Mouse (Mus musculus): ENCODE data around the gene Psme4.
"Not testable (repeated sequence)": the region's sequence is repeated elsewhere in the genome, so short reads cannot be mapped to it uniquely, and the experiment has no call there.

Gene Psme4

GRCm38 (mm10) chr11:30771267-30771903 lies at the start of gene Psme4:
Gene Psme4, plus strand, starts transcription at chr11:30771726.
- in situ Hi-C loops (cut with MboI): no loop called here

GRCm38 (mm10) chr11:30723438-30723837 lies 48.1 kb upstream of the Psme4 start:
- in situ Hi-C loops (cut with MboI): no loop called here

- in situ Hi-C loops (cut with MboI): no loop called here
These were observed 40.8 kb upstream of the Psme4 start for GRCm38 (mm10) chr11:30730721-30731120.

GRCm38 (mm10) chr11:30733376-30733775 lies 38.1 kb upstream of the Psme4 start:
- in situ Hi-C loops (cut with MboI): no loop called here

GRCm38 (mm10) chr11:30743991-30744390 lies 27.5 kb upstream of the Psme4 start:
- in situ Hi-C loops (cut with MboI): no loop called here

- in situ Hi-C loops (cut with MboI): no loop called here
These were observed 22.6 kb upstream of the Psme4 start for GRCm38 (mm10) chr11:30748938-30749337.

- in situ Hi-C loops (cut with MboI): no loop called here
These were observed 21.9 kb upstream of the Psme4 start for GRCm38 (mm10) chr11:30749587-30749986.

- in situ Hi-C loops (cut with MboI): no loop called here
These were observed 21.3 kb upstream of the Psme4 start for GRCm38 (mm10) chr11:30750039-30750823.

GRCm38 (mm10) chr11:30752956-30753355 lies 18.6 kb upstream of the Psme4 start:
- in situ Hi-C loops (cut with MboI): no loop called here

GRCm38 (mm10) chr11:30754486-30754854 lies 17.1 kb upstream of the Psme4 start:
- in situ Hi-C loops (cut with MboI): not testable (repeated sequence)

- in situ Hi-C loops (cut with MboI): no loop called here
These were observed 16.5 kb upstream of the Psme4 start for GRCm38 (mm10) chr11:30754855-30755530.

GRCm38 (mm10) chr11:30761381-30761780 lies 10.1 kb upstream of the Psme4 start:
- in situ Hi-C loops (cut with MboI): no loop called here

- in situ Hi-C loops (cut with MboI): no loop called here
These were observed 9.6 kb upstream of the Psme4 start for GRCm38 (mm10) chr11:30761891-30762290.

- in situ Hi-C loops (cut with MboI): no loop called here
These were observed 6.5 kb upstream of the Psme4 start for GRCm38 (mm10) chr11:30765076-30765475.

- in situ Hi-C loops (cut with MboI): no loop called here
These were observed 709 bp upstream of the Psme4 start for GRCm38 (mm10) chr11:30770817-30771216.

GRCm38 (mm10) chr11:30771904-30772581 lies 517 bp downstream of the Psme4 start:
- in situ Hi-C loops (cut with MboI): no loop called here

GRCm38 (mm10) chr11:30772777-30773417 lies 1.4 kb downstream of the Psme4 start:
- in situ Hi-C loops (cut with MboI): no loop called here

- in situ Hi-C loops (cut with MboI): loop anchor here (25.0 kb wide), 2 partner anchors 537 to 662 kb away; no protein-coding TSS in a partner anchor
These were observed 3.1 kb downstream of the Psme4 start for GRCm38 (mm10) chr11:30774638-30775037.

- in situ Hi-C loops (cut with MboI): loop anchor here (25.0 kb wide), 2 partner anchors 540 to 665 kb away; no protein-coding TSS in a partner anchor
These were observed 6.0 kb downstream of the Psme4 start for GRCm38 (mm10) chr11:30777498-30777897.

GRCm38 (mm10) chr11:30780893-30781292 lies 9.4 kb downstream of the Psme4 start:
- in situ Hi-C loops (cut with MboI): loop anchor here (25.0 kb wide), 2 partner anchors 544 to 669 kb away; no protein-coding TSS in a partner anchor

GRCm38 (mm10) chr11:30781612-30782011 lies 10.1 kb downstream of the Psme4 start:
- in situ Hi-C loops (cut with MboI): loop anchor here (25.0 kb wide), 2 partner anchors 544 to 669 kb away; no protein-coding TSS in a partner anchor

All from mature B cell (primary cell).